Mouse (Mus musculus) erythroblast, embryonic 14.5 days (primary cell): ENCODE measurements around the gene Itgb7. TPM values are rescaled to one million over a fixed set of nuclear protein-coding genes. Genes with fewer than 3 reads are reported as not detected.

ENCODE experiments used
- H3K27me3 ChIP-seq: 2 replicates; pipeline ENCODE4 v1.6.1; 2012; ENCODE audit warnings: inconsistent platforms; ENCODE audit not compliant: control insufficient read depth
- H3K36me3 ChIP-seq: 2 replicates; pipeline ENCODE4 v1.6.1; 2012; ENCODE audit warnings: mild to moderate bottlenecking, inconsistent platforms; ENCODE audit not compliant: control insufficient read depth
- H3K4me1 ChIP-seq: 2 replicates; pipeline ENCODE4 v1.6.1; 2012; ENCODE audit warnings: inconsistent platforms; ENCODE audit not compliant: control insufficient read depth
- H3K4me3 ChIP-seq: replicated peaks from 2 replicates; pipeline ENCODE3; 2012; ENCODE audit warnings: moderate library complexity, mild to moderate bottlenecking, inconsistent platforms
- H3K9me3 ChIP-seq: 2 replicates; pipeline ENCODE4 v1.6.1; 2012; ENCODE audit warnings: low read length, inconsistent platforms, mixed read lengths; ENCODE audit not compliant: control insufficient read depth
- GATA1 ChIP-seq: IDR thresholded peaks from 2 replicates; pipeline ENCODE4 v1.6.1; 2012; ENCODE audit warnings: low read length, inconsistent platforms, mixed read lengths
- TAL1 ChIP-seq: IDR thresholded peaks from 3 replicates; pipeline ENCODE4 v1.6.1; 2012; ENCODE audit warnings: low read length, inconsistent platforms, mixed read lengths
- polyA plus RNA-seq: library from polyadenylated mRNA; stranded (reverse); fragments of >175 nt; gene quantifications from 2 replicates; pipeline ENCODE4 v1.2.3, GENCODE M21; 2012

The Itgb7 gene
- 1.4 and 2.1 TPM in 2 replicates for polyA plus RNA-seq

DNA sequence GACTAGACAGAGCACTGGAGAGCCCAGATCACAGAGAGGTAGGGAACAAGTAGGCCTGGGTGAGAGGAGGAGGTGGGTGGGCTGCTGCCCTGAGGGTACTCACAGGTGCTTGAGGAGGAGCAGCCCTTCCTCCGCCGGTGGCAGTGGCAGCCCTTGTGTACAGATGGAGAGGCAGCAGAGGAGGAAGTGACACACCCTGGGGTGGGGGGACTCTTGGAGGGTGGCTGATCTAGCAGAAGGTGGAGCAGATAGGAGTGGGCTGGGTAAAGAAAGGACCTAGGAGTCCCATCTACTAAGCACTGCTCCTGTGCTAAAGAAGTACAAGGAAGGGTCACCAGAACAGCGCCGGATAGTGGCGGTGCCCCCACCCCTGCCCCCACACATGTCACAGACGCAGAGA is at the start of gene Itgb7:
TSS of gene Itgb7 (minus strand) at position 197 of the 400 bp plus-strand sequence.
- no peaks in the 10 kb centered on the region for H3K9me3 ChIP-seq
- H3K4me3 ChIP-seq: peak within 1 kb of the TSS; percentile 58
- peaks cover 51% of the 10 kb centered on the region for H3K4me1 ChIP-seq

GRCm38 (mm10) chr15:102280623-102281022 is 48.9 kb upstream of the Itgb7 start:
- H3K36me3 ChIP-seq: peaks cover 24% of the 10 kb centered on the region
- no peaks in the 10 kb centered on the region for H3K9me3 ChIP-seq
- peaks cover 54% of the 10 kb centered on the region for H3K4me1 ChIP-seq
- peak overlapping the region; percentile 82 for H3K4me3 ChIP-seq
- H3K27me3 ChIP-seq: no peaks in the 10 kb centered on the region
- TF ChIP-seq TAL1 (no peak), GATA1 (no peak)

More for the DNA sequence above, at the start of gene Itgb7:
- H3K36me3 ChIP-seq: no peaks in the 10 kb centered on the region
- H3K27me3 ChIP-seq: no peaks in the 10 kb centered on the region; the same call in 1 of the 2 replicates
- TF ChIP-seq TAL1 (no peak), GATA1 (no peak)

DNA sequence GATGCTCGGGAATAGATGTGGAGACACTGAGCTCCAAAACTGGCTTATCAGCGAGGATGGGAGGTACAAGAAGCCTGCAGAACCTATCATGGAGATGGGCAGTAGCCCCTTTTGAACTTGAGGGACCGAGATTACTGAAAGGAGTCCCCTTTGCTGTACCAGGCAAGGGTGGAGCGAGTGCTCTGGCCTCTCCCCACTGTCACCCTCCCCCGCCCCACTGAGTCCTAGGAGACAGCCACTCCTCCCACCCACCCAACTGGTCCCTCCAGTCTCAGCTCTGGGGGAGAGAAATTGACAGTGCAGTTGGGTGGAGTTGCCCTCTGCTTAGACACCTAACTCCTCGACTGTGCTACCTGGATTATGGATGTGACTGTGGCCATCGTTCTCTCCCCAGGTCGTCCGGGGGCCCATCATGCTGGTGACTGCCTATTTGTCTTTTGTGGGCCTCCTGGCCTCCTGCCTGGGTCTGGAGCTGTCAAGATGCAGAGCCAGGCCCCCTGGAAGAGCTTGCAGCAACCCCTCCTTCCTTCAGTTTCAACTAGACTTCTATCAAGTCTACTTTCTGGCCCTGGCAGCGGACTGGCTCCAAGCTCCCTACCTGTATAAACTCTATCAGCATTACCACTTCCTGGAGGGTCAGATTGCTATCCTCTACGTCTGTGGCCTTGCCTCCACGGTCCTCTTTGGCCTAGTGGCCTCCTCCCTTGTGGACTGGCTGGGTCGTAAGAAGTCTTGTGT is 48.2 kb upstream of the Itgb7 start:
- Histone ChIP-seq H3K27me3 (no peaks in the 10 kb centered on the region), H3K4me1 (peaks cover 52% of the 10 kb centered on the region), H3K9me3 (no peaks in the 10 kb centered on the region), H3K36me3 (peaks cover 24% of the 10 kb centered on the region), H3K4me3 (peak overlapping the region; percentile 82)
- no peak for TF ChIP-seq GATA1
- no peak for TF ChIP-seq TAL1

- Histone ChIP-seq H3K27me3 (peaks cover under 1% of the 10 kb centered on the region; the same call in 1 of the 2 replicates), H3K4me1 (peaks cover 50% of the 10 kb centered on the region), H3K9me3 (no peaks in the 10 kb centered on the region), H3K36me3 (peaks cover 24% of the 10 kb centered on the region), H3K4me3 (peak within 1 kb of the TSS; percentile 82)
- no peak for TF ChIP-seq TAL1
- no peak for TF ChIP-seq GATA1
Measured at GRCm38 (mm10) chr15:102279092-102279782, 47.5 kb upstream of the Itgb7 start, which contains the start of gene Mfsd5. Gene Mfsd5 (plus strand): TSS chr15:102279454.

DNA sequence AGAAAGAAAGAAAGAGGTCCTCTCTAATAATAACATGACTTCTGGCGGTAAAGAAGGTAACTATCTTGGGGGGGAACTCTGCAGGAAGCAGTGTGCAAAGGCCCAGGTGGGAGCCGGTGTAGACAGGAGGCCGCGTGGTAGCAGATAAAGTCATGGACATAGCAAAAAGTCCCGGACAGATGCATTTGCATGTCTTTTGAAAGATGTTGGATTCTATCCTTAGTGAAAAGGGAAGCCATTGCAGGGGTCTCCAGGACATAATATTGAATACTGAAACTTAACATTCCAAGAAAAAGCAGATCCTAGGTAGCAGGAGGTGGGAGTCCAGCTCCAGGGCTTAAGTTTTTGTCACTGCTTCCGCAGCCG is 47.0 kb upstream of the Itgb7 start:
- H3K27me3 ChIP-seq: peaks cover 3% of the 10 kb centered on the region
- TF ChIP-seq TAL1: no peak

DNA sequence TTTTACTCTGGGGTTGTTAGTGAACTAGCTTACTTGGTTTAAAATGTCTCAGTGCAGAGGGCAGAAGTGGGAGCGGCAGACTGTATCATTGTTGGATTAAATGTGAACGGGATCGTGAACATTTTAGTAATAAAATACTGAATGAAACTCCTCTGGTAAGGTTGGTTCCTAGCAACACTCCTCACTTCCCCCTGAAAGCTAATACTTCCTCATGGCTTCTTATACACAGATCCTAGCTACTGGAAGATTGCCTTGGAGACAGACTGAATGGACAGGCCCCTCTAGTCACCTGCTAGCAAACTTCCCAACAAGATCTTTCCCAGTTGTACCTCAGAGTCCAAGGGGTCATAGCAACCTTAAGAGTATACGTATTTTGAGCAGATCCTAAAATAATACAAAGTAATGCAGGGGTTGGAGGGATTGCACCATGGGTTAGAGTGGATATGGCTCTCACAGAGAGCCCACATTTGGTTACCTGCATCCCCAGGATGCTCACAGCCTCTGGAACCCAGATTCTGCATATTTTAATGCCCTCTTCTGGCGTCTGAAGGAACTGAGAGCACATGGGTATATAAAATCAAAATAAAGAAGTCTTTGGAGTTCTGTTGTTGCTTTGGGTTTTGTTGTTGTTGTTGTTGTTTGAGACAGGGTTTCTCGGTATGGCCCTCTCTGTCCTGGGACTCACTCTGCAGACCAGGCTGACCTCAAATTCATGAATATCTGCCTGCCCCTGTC is 42.4 kb upstream of the Itgb7 start:
- TF ChIP-seq GATA1 (no peak), TAL1 (no peak)
- H3K4me3 ChIP-seq: no peak overlapping the region
- no peaks in the 10 kb centered on the region for H3K9me3 ChIP-seq
- peaks cover 40% of the 10 kb centered on the region for H3K27me3 ChIP-seq
- H3K36me3 ChIP-seq: no peaks in the 10 kb centered on the region
- H3K4me1 ChIP-seq: peaks cover 9% of the 10 kb centered on the region

More for the DNA sequence above, 47.0 kb upstream of the Itgb7 start:
- Histone ChIP-seq H3K36me3 (peaks cover 24% of the 10 kb centered on the region), H3K4me1 (peaks cover 46% of the 10 kb centered on the region), H3K4me3 (peak overlapping the region; percentile 82), H3K9me3 (no peaks in the 10 kb centered on the region)

GRCm38 (mm10) chr15:102271441-102271840 is 39.7 kb upstream of the Itgb7 start:
- no peaks in the 10 kb centered on the region for H3K9me3 ChIP-seq
- H3K4me3 ChIP-seq: no peak overlapping the region
- peaks cover 44% of the 10 kb centered on the region for H3K27me3 ChIP-seq
- H3K4me1 ChIP-seq: peaks cover 2% of the 10 kb centered on the region; the same call in 1 of the 2 replicates
- H3K36me3 ChIP-seq: no peaks in the 10 kb centered on the region
- TF ChIP-seq GATA1 (no peak), TAL1 (no peak)

DNA sequence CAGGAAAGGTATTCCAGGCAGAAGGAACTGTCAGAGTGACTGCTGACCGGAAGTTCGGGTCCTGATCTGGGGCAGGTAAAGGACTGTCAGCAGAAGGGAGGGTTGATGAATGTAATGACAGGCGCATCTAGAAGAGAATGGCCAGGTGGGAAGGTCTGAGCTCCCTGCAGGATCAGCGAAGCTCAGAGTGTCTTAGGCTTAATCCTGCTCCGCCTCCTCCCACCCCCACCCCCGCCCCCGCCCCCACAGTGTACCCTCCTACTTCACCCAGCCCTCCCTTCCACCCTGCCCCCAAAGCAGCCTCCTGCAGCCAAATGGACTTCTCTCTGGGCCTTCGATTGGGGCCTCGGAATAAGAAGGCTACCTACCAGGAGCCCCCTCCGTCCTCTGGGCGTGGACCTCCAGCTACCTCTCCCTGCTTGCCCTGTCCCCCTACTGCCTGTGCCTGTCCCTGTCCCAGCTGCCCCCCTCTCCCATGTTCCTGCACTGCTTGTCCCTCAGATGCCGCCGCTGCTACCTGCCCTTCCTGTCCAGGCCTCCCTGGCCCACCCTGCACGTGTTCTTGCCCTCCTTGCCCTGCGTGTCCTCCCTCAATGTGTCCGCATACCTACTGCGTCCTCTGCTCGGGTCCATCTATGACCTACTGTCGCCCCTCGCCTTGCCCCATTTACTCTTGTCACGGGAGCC is 38.7 kb upstream of the Itgb7 start, which contains the start of gene Gm9918:
TSS of gene Gm9918 (plus strand) at position 290 of the 687 bp plus-strand sequence.
- no peak within 1 kb of the TSS for H3K4me3 ChIP-seq
- TF ChIP-seq GATA1 (no peak), TAL1 (no peak)
- H3K4me1 ChIP-seq: peaks cover 2% of the 10 kb centered on the region; the same call in 1 of the 2 replicates
- H3K36me3 ChIP-seq: no peaks in the 10 kb centered on the region
- H3K9me3 ChIP-seq: no peaks in the 10 kb centered on the region
- H3K27me3 ChIP-seq: peaks cover 46% of the 10 kb centered on the region
